Mouse (Mus musculus) lung, postnatal 0 days (tissue): ENCODE results near the gene Gm3448. TPM values are rescaled to one million over a fixed set of nuclear protein-coding genes. Genes with fewer than 3 reads are reported as not detected.
"Not testable (repeated sequence)": the region's sequence is repeated elsewhere in the genome, so short reads cannot be mapped to it uniquely, and the experiment has no call there.

Source experiments
- ATAC-seq: fragments of 200-750 bp; cut with Nextera tagmentation; 2 replicates; pipeline ENCODE4 v1.8.0; 2017; ENCODE audit warnings: moderate library complexity
- DNase-seq: peaks from one replicate; pipeline ENCODE4 v3.0.0-alpha.2; 2016; ENCODE audit warnings: low spot score
- H3K27ac ChIP-seq: fragments of 300-500 bp; sonication (generic); 2 replicates; pipeline ENCODE4 v1.5.1; 2014; ENCODE audit warnings: antibody characterized with exemption, mild to moderate bottlenecking, low read length, mixed read lengths
- H3K27me3 ChIP-seq: fragments of 300-500 bp; sonication (generic); replicated peaks from 2 replicates; pipeline ENCODE4 v1.6.1; 2014; ENCODE audit warnings: low read length, mixed read lengths; ENCODE audit not compliant: insufficient read depth
- H3K36me3 ChIP-seq: fragments of 300-500 bp; sonication (generic); 2 replicates; pipeline ENCODE4 v1.6.1; 2014; ENCODE audit warnings: low read length, mixed read lengths; ENCODE audit not compliant: insufficient read depth
- H3K4me1 ChIP-seq: fragments of 300-500 bp; sonication (generic); 2 replicates; pipeline ENCODE4 v1.6.1; 2014; ENCODE audit warnings: antibody characterized with exemption, low read depth, low read length, mixed read lengths; ENCODE audit not compliant: insufficient read depth
- H3K4me2 ChIP-seq: fragments of 300-500 bp; sonication (generic); replicated peaks from 2 replicates; pipeline ENCODE4 v1.6.1; 2014; ENCODE audit warnings: low read depth, mild to moderate bottlenecking, low read length, moderate library complexity, mixed read lengths
- H3K4me3 ChIP-seq: fragments of 300-500 bp; sonication (generic); 2 replicates; pipeline ENCODE4 v1.5.1; 2014; ENCODE audit warnings: low read depth, low read length
- H3K9ac ChIP-seq: fragments of 300-500 bp; sonication (generic); replicated peaks from 2 replicates; pipeline ENCODE4 v1.6.1; 2014; ENCODE audit warnings: low read depth, mild to moderate bottlenecking
- H3K9me3 ChIP-seq: fragments of 300-500 bp; sonication (generic); 2 replicates; pipeline ENCODE4 v1.6.1; 2016; ENCODE audit warnings: low read length, mixed read lengths
- CTCF ChIP-seq: IDR thresholded peaks from 2 replicates; pipeline ENCODE4 v1.5.1; 2016; ENCODE audit warnings: antibody characterized with exemption, mild to moderate bottlenecking
- EP300 ChIP-seq: IDR thresholded peaks from 2 replicates; pipeline ENCODE4 v1.6.1; 2016; ENCODE audit warnings: antibody characterized with exemption, mild to moderate bottlenecking, control low read depth
- WGBS: fragments of 180-500 bp; shearing (Covaris S2); extraction: QIAGEN DNeasy Blood & Tissue Kit; methylation state at CpG from one replicate; pipeline ENCODE4 v1.1.7; 2014; 5-methylcytosine and 5-hydroxymethylcytosine counted together
- polyA plus RNA-seq: library from polyadenylated mRNA; unstranded; fragments of >200 nt; fragmentation: Nextera tagmentation; extraction: Ambion mirVana; gene quantifications from 2 replicates; pipeline ENCODE4 v1.2.1, GENCODE M21; 2015

Gene Gm3448
- polyA plus RNA-seq, 1 experiment from 2014 or later, result 5.0 TPM

- ATAC-seq (no peak), DNase-seq (no peak)
- Histone ChIP-seq H3K9me3 (no peaks in the 10 kb centered on the region), H3K4me3 (no peak overlapping the region), H3K4me1 (no peaks in the 10 kb centered on the region), H3K4me2 (no peak overlapping the region), H3K9ac (no peak overlapping the region), H3K27me3 (no peaks in the 10 kb centered on the region), H3K36me3 (peaks cover 28% of the 10 kb centered on the region), H3K27ac (no peak overlapping the region)
- WGBS, result 94% methylated on average over 6 of the region's 6 CpGs
- no peak for TF ChIP-seq EP300
- no peak for TF ChIP-seq CTCF
Measured at GRCm38 (mm10) chr17:15060356-15060755, 19.0 kb upstream of the Gm3448 start.

GRCm38 (mm10) chr17:15059646-15060045 lies 18.3 kb upstream of the Gm3448 start:
- no peaks in the 10 kb centered on the region for H3K27me3 ChIP-seq

GRCm38 (mm10) chr17:15058161-15058591 lies 16.8 kb upstream of the Gm3448 start:
- H3K36me3 ChIP-seq, result peaks cover 18% of the 10 kb centered on the region
- TF ChIP-seq EP300, result no peak
- TF ChIP-seq CTCF, result no peak
- H3K9ac ChIP-seq, result no peak overlapping the region
- H3K4me3 ChIP-seq, result no peak overlapping the region
- no peak overlapping the region for H3K4me2 ChIP-seq
- H3K27me3 ChIP-seq, result no peaks in the 10 kb centered on the region
- H3K4me1 ChIP-seq, result no peaks in the 10 kb centered on the region
- no peak overlapping the region for H3K27ac ChIP-seq
- WGBS, result 58% methylated on average over 5 of the region's 5 CpGs
- ATAC-seq (peak; percentile 82), DNase-seq (peak; percentile 78)
- H3K9me3 ChIP-seq, result no peaks in the 10 kb centered on the region

More at GRCm38 (mm10) chr17:15059646-15060045, 18.3 kb upstream of the Gm3448 start:
- DNase-seq (no peak), ATAC-seq (no peak)
- no peak overlapping the region for H3K27ac ChIP-seq
- no peak for TF ChIP-seq EP300
- TF ChIP-seq CTCF, result no peak
- H3K4me2 ChIP-seq, result no peak overlapping the region
- H3K9ac ChIP-seq, result no peak overlapping the region
- H3K36me3 ChIP-seq, result peaks cover 25% of the 10 kb centered on the region
- no peaks in the 10 kb centered on the region for H3K9me3 ChIP-seq
- WGBS, result 96% methylated on average over 14 of the region's 14 CpGs
- H3K4me3 ChIP-seq, result no peak overlapping the region
- H3K4me1 ChIP-seq, result no peaks in the 10 kb centered on the region

GRCm38 (mm10) chr17:15055925-15056324 lies 14.6 kb upstream of the Gm3448 start:
- Histone ChIP-seq H3K27me3 (no peaks in the 10 kb centered on the region), H3K4me2 (no peak overlapping the region), H3K4me3 (no peak overlapping the region), H3K9me3 (no peaks in the 10 kb centered on the region), H3K4me1 (no peaks in the 10 kb centered on the region), H3K36me3 (peaks cover 14% of the 10 kb centered on the region), H3K27ac (no peak overlapping the region), H3K9ac (no peak overlapping the region)
- ATAC-seq (no peak), DNase-seq (no peak)
- WGBS, result 64% methylated on average over 4 of the region's 4 CpGs
- TF ChIP-seq CTCF (no peak), EP300 (no peak)

GRCm38 (mm10) chr17:15053829-15054200 lies 12.5 kb upstream of the Gm3448 start:
- H3K9me3 ChIP-seq, DNase-seq, ATAC-seq, H3K4me2 ChIP-seq, H3K36me3 ChIP-seq, H3K4me1 ChIP-seq, H3K27ac ChIP-seq, H3K9ac ChIP-seq, H3K27me3 ChIP-seq, H3K4me3 ChIP-seq: not testable (repeated sequence)
- 88% methylated on average over 12 of the region's 13 CpGs for WGBS

GRCm38 (mm10) chr17:15053183-15053828 lies 12.0 kb upstream of the Gm3448 start:
- not testable (repeated sequence) for H3K27me3 ChIP-seq, H3K4me3 ChIP-seq, H3K9ac ChIP-seq, H3K9me3 ChIP-seq, H3K4me1 ChIP-seq, H3K36me3 ChIP-seq, DNase-seq, H3K4me2 ChIP-seq, H3K27ac ChIP-seq
- peak; percentile 58 for ATAC-seq
- 78% methylated on average over 5 of the region's 8 CpGs for WGBS

- H3K4me1 ChIP-seq, H3K36me3 ChIP-seq, H3K4me3 ChIP-seq, H3K27ac ChIP-seq, H3K27me3 ChIP-seq, DNase-seq, H3K4me2 ChIP-seq, H3K9ac ChIP-seq, H3K9me3 ChIP-seq: not testable (repeated sequence)
- peak; percentile 42 for ATAC-seq
- WGBS, result 80% methylated on average over 1 of the region's 1 CpGs
Measured at GRCm38 (mm10) chr17:15052766-15053165, 11.4 kb upstream of the Gm3448 start.

GRCm38 (mm10) chr17:15050338-15050737 lies 9.0 kb upstream of the Gm3448 start:
- not testable (repeated sequence) for H3K27ac ChIP-seq, H3K36me3 ChIP-seq, H3K9ac ChIP-seq, DNase-seq, H3K4me1 ChIP-seq, H3K9me3 ChIP-seq, H3K4me3 ChIP-seq, H3K4me2 ChIP-seq, H3K27me3 ChIP-seq
- peak; percentile 69 for ATAC-seq
- WGBS, result no CpG with 5 or more reads among the region's 1 CpGs

- H3K27ac ChIP-seq, H3K4me3 ChIP-seq, H3K9ac ChIP-seq, H3K4me1 ChIP-seq, H3K4me2 ChIP-seq, H3K36me3 ChIP-seq, H3K27me3 ChIP-seq, H3K9me3 ChIP-seq, DNase-seq: not testable (repeated sequence)
- WGBS, result no CpG with 5 or more reads among the region's 3 CpGs
- ATAC-seq, result 0 out of 2 replicates have a peak, but pooled peaks have one; percentile 13
Measured at GRCm38 (mm10) chr17:15040455-15040854, 882 bp downstream of the Gm3448 start.
